Mouse (Mus musculus): ENCODE measurements at regions not wholly inside any gene's neighbourhood (a gene's known extent, or its start where the extent isn't known, plus 50 kb on each side); places are given as distances from the start of the nearest gene placed in this dataset.

DNA sequence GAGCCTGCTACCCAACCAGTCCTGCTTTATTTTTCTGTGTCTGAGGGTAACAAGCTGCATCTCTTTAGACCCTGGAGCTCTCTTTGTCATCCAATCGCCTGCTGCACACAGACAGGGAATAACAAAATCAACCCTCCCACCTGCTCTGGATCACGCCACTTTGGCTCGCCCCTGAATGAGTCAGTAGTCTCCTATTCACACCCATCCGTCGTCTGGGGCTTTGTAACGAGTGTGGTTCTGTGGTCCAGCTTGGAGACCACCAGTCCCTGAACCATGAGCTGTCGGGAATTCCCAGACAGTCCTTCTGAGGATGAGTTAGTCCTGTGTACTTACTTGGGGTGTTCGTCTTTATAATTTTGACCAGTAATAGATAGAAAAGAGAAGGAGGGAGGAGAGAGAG is 248.7 kb downstream of the Tgfb2 start:
- no peak for TF ChIP-seq CTCF (IDR thresholded peaks at IDR 0.05; ENCODE audit: low read depth)
- TF ChIP-seq EP300 (optimal IDR thresholded peaks at IDR 0.05): no peak
